Mouse (Mus musculus): ENCODE measurements at regions not wholly inside any gene's neighbourhood (a gene's known extent, or its start where the extent isn't known, plus 50 kb on each side); places are given as distances from the start of the nearest gene placed in this dataset.

GRCm38 (mm10) chr17:42169391-42170018 lies 146.2 kb upstream of the Ptchd4 start:
- WGBS = 92% methylated on average over 1 of the region's 1 CpGs
- Histone ChIP-seq H3K4me1 (no peaks in the 10 kb centered on the region), H3K9ac (replicated peaks) (no peak overlapping the region), H3K27ac (replicated peaks) (no peak overlapping the region), H3K4me3 (replicated peaks) (no peak overlapping the region), H3K27me3 (replicated peaks) (no peaks in the 10 kb centered on the region), H3K4me2 (no peak overlapping the region), H3K9me3 (replicated peaks) (no peaks in the 10 kb centered on the region), H3K36me3 (no peaks in the 10 kb centered on the region)
- ATAC-seq (ENCODE audit: low FRiP score) = no peak

GRCm38 (mm10) chr17:42188531-42188930 lies 127.2 kb upstream of the Ptchd4 start:
- Histone ChIP-seq H3K4me2 (no peak overlapping the region), H3K36me3 (no peaks in the 10 kb centered on the region), H3K9me3 (replicated peaks) (no peaks in the 10 kb centered on the region), H3K9ac (replicated peaks) (no peak overlapping the region), H3K4me1 (no peaks in the 10 kb centered on the region), H3K27ac (replicated peaks) (no peak overlapping the region), H3K27me3 (replicated peaks) (no peaks in the 10 kb centered on the region), H3K4me3 (replicated peaks) (no peak overlapping the region)
- WGBS = 98% methylated on average over 1 of the region's 1 CpGs
- ATAC-seq (ENCODE audit: low FRiP score) = no peak

DNA sequence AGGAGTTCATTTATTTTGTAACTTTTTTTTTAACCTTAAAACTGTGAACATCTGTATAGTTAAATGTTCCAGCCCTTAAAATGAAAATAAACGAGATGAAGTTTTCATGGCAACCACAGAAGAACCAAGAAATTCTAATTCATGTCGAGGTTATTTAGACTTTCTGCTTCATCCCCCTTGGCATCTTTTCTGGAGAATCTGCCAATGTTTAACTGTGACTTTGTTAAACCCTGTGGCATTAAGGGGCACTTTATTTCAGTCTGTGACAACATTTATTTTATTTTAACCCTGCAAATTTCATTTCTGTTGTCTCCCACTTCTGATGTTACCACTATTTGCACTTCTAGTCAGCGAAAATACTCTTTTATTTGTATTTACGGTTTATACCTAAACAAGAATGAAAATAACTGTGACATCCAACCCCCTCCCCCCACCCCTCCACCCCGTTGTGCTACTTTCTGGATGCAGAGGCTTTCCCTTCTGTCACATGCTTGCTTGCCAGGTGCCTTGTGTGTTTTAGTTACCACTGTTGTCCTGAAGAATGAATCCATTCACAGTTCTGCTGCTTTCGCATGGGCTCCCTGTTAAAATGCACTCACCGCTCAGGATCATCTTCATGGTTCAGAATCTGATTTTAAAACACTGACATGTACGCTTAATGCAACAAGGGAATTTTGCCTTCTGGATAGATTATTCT lies 125.4 kb upstream of the Ptchd4 start:
- Histone ChIP-seq H3K27ac (replicated peaks) (no peak overlapping the region), H3K9ac (replicated peaks) (no peak overlapping the region), H3K4me3 (replicated peaks) (no peak overlapping the region), H3K4me1 (no peaks in the 10 kb centered on the region), H3K9me3 (replicated peaks) (no peaks in the 10 kb centered on the region), H3K27me3 (replicated peaks) (no peaks in the 10 kb centered on the region), H3K36me3 (no peaks in the 10 kb centered on the region), H3K4me2 (no peak overlapping the region)
- WGBS = 78% methylated on average over 8 of the region's 8 CpGs
- ATAC-seq (ENCODE audit: low FRiP score) = no peak

Data from neural tube, embryonic 15.5 days (tissue).